Mouse (Mus musculus): ENCODE results near the gene Lrfn2.

The Lrfn2 gene

DNA sequence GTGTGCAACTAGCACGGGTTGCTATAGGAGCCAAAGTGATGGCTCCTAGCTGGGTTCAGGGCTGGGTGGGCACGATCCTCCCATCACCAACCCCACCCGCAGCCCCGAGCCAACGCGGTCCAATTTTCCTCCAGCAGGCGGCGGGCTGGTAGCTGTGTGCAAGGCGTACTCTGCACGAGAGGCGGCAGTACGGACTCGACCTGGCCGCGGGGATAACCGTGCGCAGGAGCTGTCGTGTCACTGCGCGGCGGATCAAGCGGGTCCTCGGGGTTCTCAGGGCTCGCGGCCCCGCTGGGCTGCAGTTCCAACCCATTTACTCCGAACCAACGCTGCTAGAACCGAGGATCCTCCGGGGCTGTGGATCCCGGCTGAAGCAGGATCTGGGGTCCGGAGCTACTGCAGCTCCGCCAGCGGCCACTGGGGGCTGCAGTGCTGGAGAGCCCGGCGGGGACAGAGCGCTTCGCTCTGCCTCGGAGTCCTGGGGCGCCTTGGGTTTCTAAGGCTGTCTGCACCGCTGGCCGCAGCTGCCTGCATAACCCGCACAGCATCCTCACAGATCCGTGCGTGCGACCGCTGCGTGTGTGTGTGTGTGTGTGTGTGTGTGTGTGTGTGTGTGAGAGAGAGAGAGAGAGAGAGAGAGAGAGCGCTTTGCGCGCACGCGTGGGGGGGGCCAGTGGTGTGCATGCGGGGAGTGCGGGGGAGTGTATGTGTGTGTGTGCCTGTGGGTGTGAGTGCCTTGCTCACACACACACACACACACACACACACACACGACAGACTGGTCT is at the start of gene Lrfn2:
Gene Lrfn2, plus strand, starts transcription at position 759 of the 785 bp plus-strand sequence.
- in situ Hi-C loops (cut with MboI, MseI): no loop called here

DNA sequence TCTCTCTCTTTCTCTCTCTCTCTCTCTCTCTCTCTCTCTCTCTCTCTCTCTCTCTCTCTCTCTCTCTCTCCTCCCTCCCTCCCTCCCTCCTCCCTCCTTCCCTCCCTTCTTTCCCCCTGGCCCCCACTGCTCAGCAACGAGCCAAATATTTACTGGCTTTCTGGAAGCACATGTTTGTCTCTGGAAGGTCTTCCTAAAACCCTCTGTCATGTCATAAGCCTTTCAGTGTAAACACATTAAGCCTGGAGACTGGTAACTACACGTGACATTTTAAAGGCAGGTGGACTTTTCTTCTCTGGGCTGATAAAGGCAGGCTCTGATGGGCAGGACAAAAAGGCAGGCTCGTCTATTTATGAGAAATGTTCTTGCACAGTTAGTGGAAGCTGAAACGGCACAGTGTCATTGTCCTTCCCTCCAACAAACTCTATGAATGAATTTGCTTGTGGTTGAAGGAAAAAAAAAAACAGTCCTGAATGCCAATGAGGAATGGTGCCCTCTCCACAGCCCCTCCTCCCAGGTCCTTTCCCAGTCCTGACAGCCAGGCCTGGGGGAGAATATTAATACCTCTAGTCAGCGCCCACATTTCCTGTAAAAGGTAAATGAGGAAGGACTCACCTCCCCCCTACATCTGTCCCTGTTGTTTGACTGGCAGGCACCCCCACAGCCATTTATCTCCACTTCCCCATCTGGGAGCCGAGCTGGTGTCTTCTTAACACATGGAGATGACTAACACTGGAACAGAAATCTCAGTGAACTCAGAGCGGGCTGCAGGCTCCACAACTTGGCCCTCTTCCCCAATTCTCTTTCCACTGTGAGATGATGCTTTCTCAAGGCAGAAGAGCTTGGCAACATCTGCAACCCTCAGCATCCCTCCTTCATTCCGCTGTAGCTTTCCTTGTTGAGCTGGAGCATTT is 44.5 kb upstream of the Lrfn2 start:
- in situ Hi-C loops (cut with MboI, MseI): no loop called here

GRCm38 (mm10) chr17:48905286-48906040 is 26.7 kb upstream of the Lrfn2 start:
- in situ Hi-C loops (cut with MboI, MseI): no loop called here

GRCm38 (mm10) chr17:48913437-48913836 is 18.7 kb upstream of the Lrfn2 start:
- in situ Hi-C loops (cut with MboI, MseI): no loop called here

DNA sequence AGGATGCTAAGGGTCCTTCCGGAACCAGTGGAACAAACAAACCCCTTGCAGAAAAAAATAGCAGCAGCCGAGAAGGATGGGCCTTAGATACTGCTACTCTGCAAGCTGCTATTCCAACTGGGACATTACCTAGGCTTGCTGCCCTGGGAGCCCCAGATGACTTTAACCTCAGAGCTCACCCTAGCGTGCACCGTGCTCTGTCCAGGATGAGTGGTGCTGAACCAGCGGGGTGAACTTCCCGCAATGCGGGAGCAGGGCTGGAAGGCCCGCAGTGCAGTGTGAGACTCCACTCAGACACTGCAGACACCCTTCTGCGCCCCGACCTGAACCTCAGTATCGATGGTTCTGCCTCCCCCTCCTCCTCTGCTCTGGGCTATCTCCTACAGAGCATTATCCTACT is 14.8 kb upstream of the Lrfn2 start:
- in situ Hi-C loops (cut with MboI, MseI): no loop called here

DNA sequence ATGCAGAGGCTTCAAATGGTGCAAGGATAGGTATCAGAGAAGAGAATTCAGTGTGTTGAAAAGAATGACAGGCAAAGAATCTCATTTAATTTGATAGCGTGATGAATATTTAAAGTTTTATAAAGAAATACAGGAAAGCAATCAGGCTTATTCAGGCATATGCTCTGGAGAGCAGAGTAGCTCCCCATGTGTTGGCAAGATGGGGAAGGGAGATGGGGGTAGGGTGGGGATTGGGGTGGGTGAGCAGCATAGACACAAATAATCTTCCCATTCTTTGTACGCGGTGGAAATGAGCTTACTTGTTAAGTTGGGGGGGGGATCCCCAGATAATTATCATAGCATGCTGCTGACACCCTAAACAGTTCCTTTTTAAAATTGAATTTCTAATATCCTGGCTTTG is 13.7 kb upstream of the Lrfn2 start:
- in situ Hi-C loops (cut with MboI, MseI): no loop called here

DNA sequence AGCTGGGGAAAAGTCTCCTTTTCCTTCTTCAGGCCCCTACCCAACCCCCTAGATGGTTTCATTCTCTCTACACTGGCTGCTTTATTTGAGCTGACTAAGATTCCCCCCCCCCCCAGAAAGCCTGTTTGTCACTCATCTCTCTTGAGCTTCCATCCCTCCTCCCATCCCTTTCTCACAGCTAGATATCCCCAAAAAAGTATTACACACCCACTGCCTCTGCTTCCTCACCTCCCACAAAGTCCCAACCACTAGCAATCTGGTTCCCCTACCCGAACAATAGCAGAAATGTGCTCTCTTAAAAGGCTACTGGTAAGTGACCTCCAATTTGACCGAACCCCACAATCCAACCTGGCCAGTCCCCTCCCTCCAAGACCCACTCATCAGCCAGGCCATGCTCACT is 9.3 kb upstream of the Lrfn2 start:
- in situ Hi-C loops (cut with MboI, MseI): loop anchor here (10.0 kb wide), 1 partner anchor 1108 kb away; no protein-coding TSS in a partner anchor

DNA sequence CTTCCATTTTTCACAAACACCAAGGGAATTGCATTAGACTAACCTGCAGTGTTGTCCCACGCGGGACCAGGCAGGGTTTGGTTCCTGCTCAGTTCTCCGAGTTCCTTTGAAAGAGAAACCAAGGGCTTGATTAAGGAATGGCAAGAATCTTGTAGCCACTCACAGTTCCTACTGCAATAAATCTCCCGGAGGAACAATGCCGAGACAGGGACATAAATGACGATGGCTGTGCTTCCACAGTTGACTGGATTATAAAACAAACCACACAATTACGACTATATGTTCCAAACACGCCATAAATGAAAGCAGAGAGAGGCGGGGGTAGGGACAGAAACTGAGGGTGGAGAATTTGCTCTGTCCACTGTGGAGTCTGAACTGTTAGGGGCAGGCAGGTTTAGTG is 6.8 kb upstream of the Lrfn2 start:
- in situ Hi-C loops (cut with MboI, MseI): loop anchor here (10.0 kb wide), 1 partner anchor 1111 kb away; no protein-coding TSS in a partner anchor

DNA sequence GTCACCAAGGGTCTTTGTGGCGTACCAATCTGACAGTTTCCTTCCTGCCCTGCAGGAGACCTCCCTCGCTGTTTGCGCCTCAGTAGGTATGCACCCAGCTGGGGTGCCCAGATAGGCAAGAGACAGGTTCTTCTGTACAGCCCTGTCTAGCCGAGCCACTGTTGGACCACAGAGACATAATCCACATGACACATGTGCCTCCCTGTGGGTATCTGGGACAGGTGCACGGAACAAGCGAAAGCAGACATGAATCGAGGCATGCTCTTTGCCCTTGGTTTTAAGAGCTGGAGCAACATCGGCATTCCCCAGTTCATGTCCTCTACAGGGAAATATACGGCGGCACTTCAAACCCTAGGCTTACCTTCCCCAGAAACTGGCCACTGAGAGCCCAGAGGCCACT is 1.2 kb upstream of the Lrfn2 start:
- in situ Hi-C loops (cut with MboI, MseI): no loop called here

DNA sequence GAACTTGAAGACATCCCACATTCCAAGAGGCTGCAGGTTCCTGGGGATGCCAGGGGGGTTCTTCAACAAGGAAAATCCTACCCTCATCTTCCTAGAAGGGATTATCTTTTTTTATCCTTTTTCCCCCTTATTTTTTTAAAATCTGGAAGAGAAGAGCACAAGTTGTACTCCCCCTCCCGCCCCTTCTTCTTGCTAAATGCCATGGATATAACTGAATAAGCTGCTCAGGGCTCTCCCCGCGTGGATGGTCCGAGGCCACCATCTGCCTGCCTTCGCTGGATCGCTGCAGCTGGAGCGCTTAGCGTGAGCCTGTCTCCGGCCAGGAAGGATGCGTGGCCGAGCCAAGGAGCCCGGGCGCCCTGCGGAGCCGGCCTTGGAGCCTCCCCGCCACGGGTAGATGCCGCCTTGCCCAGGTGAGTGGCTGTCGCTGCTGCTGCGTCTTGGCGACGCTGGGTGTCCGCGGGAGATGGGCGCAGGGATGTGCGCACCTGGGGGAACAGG is 277 bp downstream of the Lrfn2 start:
- in situ Hi-C loops (cut with MboI, MseI): no loop called here

GRCm38 (mm10) chr17:48932916-48933315 is 737 bp downstream of the Lrfn2 start:
- in situ Hi-C loops (cut with MboI, MseI): no loop called here

DNA sequence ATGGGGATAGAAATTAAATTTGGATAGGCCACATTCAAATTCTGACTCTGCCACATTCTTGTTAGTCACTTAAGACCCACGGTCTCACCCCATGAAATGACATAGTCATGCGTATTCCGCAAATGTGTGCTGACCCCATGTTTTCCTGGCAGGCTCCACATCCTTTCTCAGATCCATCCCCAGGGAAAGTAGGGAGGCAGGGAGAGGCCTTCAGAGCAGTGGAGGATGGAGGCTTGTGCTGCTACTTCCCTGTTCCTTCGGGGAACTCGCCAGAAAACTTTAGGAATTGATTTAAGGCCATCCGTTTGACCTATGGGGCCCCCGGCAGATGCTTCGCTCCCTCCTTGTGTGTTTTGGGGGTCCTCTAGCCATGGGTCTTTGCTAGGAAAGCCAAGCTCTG is 3.0 kb downstream of the Lrfn2 start:
- in situ Hi-C loops (cut with MboI, MseI): no loop called here

DNA sequence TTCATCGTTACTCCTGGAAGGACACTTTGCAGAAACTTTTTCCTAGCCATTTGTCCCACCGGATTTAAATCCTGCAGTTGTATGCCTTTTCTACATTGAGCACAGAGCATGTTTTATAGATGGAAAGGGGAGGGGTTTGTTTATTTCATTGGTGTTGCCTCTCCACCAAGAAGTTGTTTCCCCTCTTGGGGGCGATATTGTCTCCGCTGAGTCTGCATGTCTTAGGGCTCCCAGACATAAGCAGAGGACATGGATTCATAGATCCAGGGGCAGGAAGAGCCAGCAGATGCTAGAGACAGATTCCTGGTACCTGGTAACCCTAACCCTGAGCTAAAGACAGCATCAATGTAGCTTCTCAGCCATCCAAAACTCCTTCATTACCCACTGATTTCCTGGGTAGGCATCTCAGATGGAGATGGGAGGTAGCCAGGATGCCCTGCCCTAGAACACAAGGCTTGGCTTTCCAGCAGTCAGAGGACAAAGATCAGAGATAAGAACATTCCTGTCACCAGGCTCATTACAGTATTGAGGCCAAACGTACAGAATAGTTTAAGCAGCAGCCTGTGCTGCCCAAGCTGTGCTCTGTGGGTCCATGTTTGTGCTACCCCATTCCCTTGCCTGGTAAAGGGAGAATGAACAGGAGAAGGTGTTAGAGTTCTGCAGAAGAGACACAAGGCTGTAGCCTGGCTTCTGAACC is 4.4 kb downstream of the Lrfn2 start:
- in situ Hi-C loops (cut with MboI, MseI): no loop called here

- in situ Hi-C loops (cut with MboI, MseI): no loop called here
Observed at GRCm38 (mm10) chr17:48938711-48939220, 6.6 kb downstream of the Lrfn2 start.

- in situ Hi-C loops (cut with MboI, MseI): no loop called here
Observed at GRCm38 (mm10) chr17:48946315-48946714, 14.1 kb downstream of the Lrfn2 start.

GRCm38 (mm10) chr17:48946765-48947164 is 14.6 kb downstream of the Lrfn2 start:
- in situ Hi-C loops (cut with MboI, MseI): no loop called here

DNA sequence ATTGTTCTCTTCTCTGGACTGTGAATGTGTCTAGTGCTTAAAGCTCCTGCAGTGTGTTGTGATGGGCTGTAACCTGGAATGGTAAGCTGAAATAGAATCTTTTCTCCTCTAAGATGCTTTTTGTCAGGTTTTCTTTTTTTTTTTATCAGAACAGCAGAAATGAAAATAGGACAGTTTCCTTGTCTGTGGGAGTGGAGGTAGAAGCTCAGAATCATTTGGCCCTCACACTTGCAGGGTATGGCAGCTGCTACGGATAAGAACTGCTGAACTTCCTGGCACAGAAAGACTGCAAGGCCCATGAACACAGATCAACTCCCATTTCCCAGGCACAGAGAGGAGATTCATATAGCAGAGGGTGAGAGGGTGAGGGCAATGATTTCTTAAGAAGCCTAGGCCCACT is 19.1 kb downstream of the Lrfn2 start:
- in situ Hi-C loops (cut with MboI, MseI): loop anchor here (10.0 kb wide), 1 partner anchor 214 kb away; no protein-coding TSS in a partner anchor

DNA sequence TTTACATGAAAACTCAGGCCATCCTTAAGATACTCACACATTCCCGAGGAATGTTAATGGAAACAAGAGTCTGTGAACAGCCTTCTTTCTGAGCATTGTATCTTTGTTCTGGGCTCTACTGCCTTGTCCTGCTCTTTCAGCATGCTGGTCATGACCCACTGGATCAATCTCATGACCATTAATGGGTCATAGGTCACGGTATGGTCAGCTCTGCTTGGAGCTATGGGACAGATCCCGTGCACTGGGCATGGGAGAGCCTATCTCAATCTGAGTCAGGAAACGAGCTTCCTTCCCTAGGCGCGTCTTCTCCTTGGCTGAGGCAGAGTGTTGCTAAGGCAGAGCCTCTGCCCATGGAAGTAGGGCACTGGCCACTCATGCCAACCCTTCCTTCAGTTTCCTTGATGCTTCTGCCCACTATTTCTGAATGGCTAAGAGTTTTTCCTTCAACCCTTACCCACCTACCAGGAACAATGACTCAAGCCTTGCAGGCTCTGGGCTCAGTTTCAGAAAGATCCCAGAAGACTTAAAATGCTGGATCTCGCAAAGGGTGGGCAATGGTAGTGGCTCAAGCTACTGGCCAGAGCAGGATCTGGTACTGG is 24.0 kb downstream of the Lrfn2 start:
- in situ Hi-C loops (cut with MboI, MseI): loop anchor here (10.0 kb wide), 1 partner anchor 209 kb away; no protein-coding TSS in a partner anchor

DNA sequence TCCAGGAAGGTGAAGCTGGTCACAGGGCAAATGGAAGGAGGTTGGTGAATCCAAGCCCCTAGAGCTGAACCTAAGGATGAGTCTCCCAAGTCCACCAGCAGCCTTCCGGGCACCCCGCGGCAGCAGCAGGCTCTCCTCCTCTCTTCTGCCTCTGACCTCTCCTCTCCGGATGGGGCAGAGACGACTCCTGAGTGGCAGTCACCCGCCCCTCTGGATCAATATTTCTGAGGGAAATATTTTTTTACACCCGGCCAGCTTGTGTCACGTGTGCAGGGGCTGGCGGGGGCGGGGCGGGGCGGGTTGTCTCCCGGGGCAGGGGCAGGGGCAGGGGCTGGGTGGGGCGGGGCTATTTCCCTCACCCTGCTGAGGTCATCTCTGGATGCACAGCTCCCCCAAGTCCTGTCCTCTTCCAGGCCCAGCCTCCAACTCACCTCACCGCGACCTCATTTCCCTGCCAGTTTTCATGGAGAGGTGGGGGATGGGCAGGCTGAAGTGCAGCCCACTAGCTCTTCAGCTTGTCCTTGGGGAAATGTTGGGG is 28.1 kb downstream of the Lrfn2 start:
- in situ Hi-C loops (cut with MboI, MseI): no loop called here

- in situ Hi-C loops (cut with MboI, MseI): no loop called here
Observed at GRCm38 (mm10) chr17:48962646-48963045, 30.5 kb downstream of the Lrfn2 start.
